Mouse (Mus musculus) limb, embryonic 13.5 days (tissue): Measurements from ENCODE around the gene Cript. TPM values are rescaled to one million over a fixed set of nuclear protein-coding genes. Genes with fewer than 3 reads are reported as not detected.

ENCODE experiments used
- ATAC-seq: fragments of 200-750 bp; cut with Nextera tagmentation; 2 replicates; pipeline ENCODE4 v1.8.0; 2017; ENCODE audit warnings: low read depth, moderate number of reproducible peaks, moderate TSS enrichment; ENCODE audit not compliant: low FRiP score
- H3K27ac ChIP-seq: fragments of 300-500 bp; sonication (generic); 2 replicates; pipeline ENCODE4 v1.5.1; 2015; ENCODE audit warnings: inconsistent platforms, mild to moderate bottlenecking, moderate library complexity
- H3K27me3 ChIP-seq: fragments of 300-500 bp; sonication (generic); 2 replicates; pipeline ENCODE4 v1.6.1; 2015; ENCODE audit warnings: mild to moderate bottlenecking, inconsistent platforms
- H3K36me3 ChIP-seq: fragments of 300-500 bp; sonication (generic); 2 replicates; pipeline ENCODE4 v1.6.1; 2015; ENCODE audit warnings: inconsistent platforms, mild to moderate bottlenecking, moderate library complexity
- H3K4me1 ChIP-seq: fragments of 300-500 bp; sonication (generic); 2 replicates; pipeline ENCODE4 v1.6.1; 2015; ENCODE audit warnings: inconsistent platforms
- H3K4me2 ChIP-seq: fragments of 300-500 bp; sonication (generic); replicated peaks from 2 replicates; pipeline ENCODE4 v1.6.1; 2015; ENCODE audit warnings: inconsistent platforms, mild to moderate bottlenecking, moderate library complexity
- H3K4me3 ChIP-seq: fragments of 300-500 bp; sonication (generic); 2 replicates; pipeline ENCODE4 v1.5.1; 2015; ENCODE audit warnings: moderate library complexity, mild to moderate bottlenecking, inconsistent platforms
- H3K9ac ChIP-seq: fragments of 300-500 bp; sonication (generic); 2 replicates; pipeline ENCODE4 v1.6.1; 2015; ENCODE audit warnings: mild to moderate bottlenecking, inconsistent platforms
- H3K9me3 ChIP-seq: fragments of 300-500 bp; sonication (generic); 2 replicates; pipeline ENCODE4 v1.6.1; 2016; ENCODE audit warnings: inconsistent platforms
- WGBS: fragments of 180-500 bp; shearing (Covaris S2); methylation state at CpG from one replicate; pipeline ENCODE4 v1.1.7; 2015; 5-methylcytosine and 5-hydroxymethylcytosine counted together
- polyA plus RNA-seq: library from polyadenylated mRNA; unstranded; fragments of >200 nt; fragmentation: Nextera tagmentation; extraction: Ambion mirVana; gene quantifications from 2 replicates; pipeline ENCODE4 v1.2.1, GENCODE M21; 2015

Cript gene
- polyA plus RNA-seq, 1 experiment from 2014 or later: 140 TPM

DNA sequence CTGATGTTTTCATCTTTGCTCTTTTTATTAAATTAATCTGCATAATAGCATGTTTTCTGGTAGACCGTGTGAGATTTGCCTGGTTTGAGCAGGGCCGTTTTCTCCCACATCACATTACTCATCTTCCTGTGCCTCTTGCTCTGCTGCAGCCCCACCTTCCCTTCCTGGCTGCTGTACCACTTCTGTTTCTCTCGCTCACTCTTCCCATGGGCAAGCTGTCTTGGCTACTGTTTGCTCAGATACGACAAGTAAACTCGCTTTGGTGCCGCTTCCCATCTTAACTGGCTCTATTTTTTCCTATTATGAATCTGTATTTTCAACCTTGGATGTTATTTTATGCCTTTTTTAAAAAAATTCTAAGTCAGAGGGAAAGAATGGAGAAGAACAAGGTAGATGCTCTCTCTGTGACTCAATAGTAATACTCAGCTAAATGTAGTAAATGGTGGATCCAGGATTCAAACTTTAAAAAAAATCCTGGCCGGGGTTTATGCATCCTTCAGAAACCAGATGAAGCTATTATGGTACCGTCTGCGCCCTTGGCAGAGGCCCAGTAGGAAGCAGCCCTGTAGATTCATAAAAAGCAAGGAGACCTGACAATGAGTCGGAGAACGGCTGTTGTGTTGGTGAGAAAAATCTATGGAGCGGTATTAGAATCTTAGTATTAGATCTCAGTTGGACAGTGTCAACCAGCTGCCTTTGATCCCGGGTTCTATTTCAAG lies 13.9 kb upstream of the Cript start:
- H3K27ac ChIP-seq: no peak overlapping the region
- H3K9ac ChIP-seq: no peak overlapping the region
- no peaks in the 10 kb centered on the region for H3K27me3 ChIP-seq
- ATAC-seq: no peak
- no peaks in the 10 kb centered on the region for H3K9me3 ChIP-seq
- H3K4me3 ChIP-seq: no peak overlapping the region
- H3K36me3 ChIP-seq: peaks cover 24% of the 10 kb centered on the region
- WGBS: 82% methylated on average over 13 of the region's 13 CpGs
- H3K4me1 ChIP-seq: no peaks in the 10 kb centered on the region; the same call in 1 of the 2 replicates
- no peak overlapping the region for H3K4me2 ChIP-seq

- Histone ChIP-seq H3K27me3 (no peaks in the 10 kb centered on the region), H3K36me3 (peaks cover 28% of the 10 kb centered on the region), H3K27ac (no peak overlapping the region), H3K4me1 (peaks cover 6% of the 10 kb centered on the region), H3K9me3 (no peaks in the 10 kb centered on the region), H3K9ac (no peak overlapping the region), H3K4me3 (no peak overlapping the region), H3K4me2 (no peak overlapping the region)
- ATAC-seq: no peak
- WGBS: 93% methylated on average over 5 of the region's 5 CpGs
Observed at GRCm38 (mm10) chr17:87019692-87020091, 5.7 kb upstream of the Cript start.

GRCm38 (mm10) chr17:87024491-87025242 lies 683 bp upstream of the Cript start:
- peak; percentile 58 for ATAC-seq
- WGBS: under 1% methylated on average over 55 of the region's 55 CpGs

GRCm38 (mm10) chr17:87036141-87037073 lies 11.1 kb downstream of the Cript start:
- Histone ChIP-seq H3K9me3 (no peaks in the 10 kb centered on the region), H3K27ac (no peak overlapping the region), H3K4me3 (no peak overlapping the region), H3K27me3 (no peaks in the 10 kb centered on the region), H3K4me2 (no peak overlapping the region), H3K9ac (no peak overlapping the region), H3K4me1 (no peaks in the 10 kb centered on the region), H3K36me3 (peaks cover 34% of the 10 kb centered on the region)
- no peak for ATAC-seq
- WGBS: 57% methylated on average over 9 of the region's 10 CpGs

More at GRCm38 (mm10) chr17:87024491-87025242, 683 bp upstream of the Cript start:
- no peaks in the 10 kb centered on the region for H3K9me3 ChIP-seq
- peak overlapping the region; percentile 90 for H3K4me3 ChIP-seq
- no peak overlapping the region for H3K27ac ChIP-seq
- H3K4me1 ChIP-seq: peaks cover 16% of the 10 kb centered on the region
- H3K9ac ChIP-seq: peak overlapping the region; percentile 73
- peak overlapping the region; percentile 91 for H3K4me2 ChIP-seq
- no peaks in the 10 kb centered on the region for H3K27me3 ChIP-seq
- H3K36me3 ChIP-seq: peaks cover 22% of the 10 kb centered on the region

- no peak for ATAC-seq
- Histone ChIP-seq H3K27me3 (no peaks in the 10 kb centered on the region), H3K36me3 (peaks cover 27% of the 10 kb centered on the region), H3K9ac (no peak overlapping the region), H3K4me2 (no peak overlapping the region), H3K4me1 (peaks cover 3% of the 10 kb centered on the region; the same call in 1 of the 2 replicates), H3K9me3 (no peaks in the 10 kb centered on the region), H3K27ac (no peak overlapping the region), H3K4me3 (no peak overlapping the region)
- 85% methylated on average over 5 of the region's 5 CpGs for WGBS
Observed at GRCm38 (mm10) chr17:87038496-87038895, 13.1 kb downstream of the Cript start.

- 66% methylated on average over 19 of the region's 19 CpGs for WGBS
- ATAC-seq: no peak
- Histone ChIP-seq H3K4me3 (no peak overlapping the region), H3K27me3 (no peaks in the 10 kb centered on the region), H3K36me3 (peaks cover 11% of the 10 kb centered on the region; the same call in 1 of the 2 replicates), H3K4me1 (peaks cover 3% of the 10 kb centered on the region; the same call in 1 of the 2 replicates), H3K9ac (no peak overlapping the region), H3K4me2 (no peak overlapping the region), H3K27ac (no peak overlapping the region), H3K9me3 (no peaks in the 10 kb centered on the region)
Observed at GRCm38 (mm10) chr17:87041739-87042138, 16.4 kb downstream of the Cript start.

- Histone ChIP-seq H3K4me1 (peaks cover 3% of the 10 kb centered on the region; the same call in 1 of the 2 replicates), H3K27me3 (no peaks in the 10 kb centered on the region), H3K9ac (no peak overlapping the region), H3K9me3 (no peaks in the 10 kb centered on the region), H3K4me2 (no peak overlapping the region), H3K4me3 (no peak overlapping the region), H3K27ac (no peak overlapping the region), H3K36me3 (no peaks in the 10 kb centered on the region)
- WGBS: under 1% methylated on average over 15 of the region's 15 CpGs
- peak; percentile 89 for ATAC-seq
Observed at GRCm38 (mm10) chr17:87044364-87044763, 19.0 kb downstream of the Cript start.

DNA sequence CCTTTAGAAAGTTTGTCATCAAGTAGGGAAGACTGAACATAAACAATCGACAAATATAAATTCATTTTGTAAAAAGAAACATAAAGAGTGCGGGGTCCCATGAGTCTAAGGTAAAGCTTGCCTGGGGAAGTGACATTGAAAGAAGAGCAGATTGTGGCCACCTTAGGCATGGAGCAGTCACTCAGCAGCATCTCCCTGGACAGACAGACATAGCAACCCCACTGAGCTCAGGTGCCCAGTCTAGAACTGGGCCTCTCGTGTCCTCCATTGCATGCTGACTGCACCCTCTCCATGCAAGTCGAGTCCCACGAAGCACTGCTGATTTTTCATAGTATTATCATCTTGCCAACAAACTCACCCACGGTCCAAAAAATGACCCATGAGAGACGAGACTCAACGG lies 19.4 kb downstream of the Cript start:
- H3K36me3 ChIP-seq: no peaks in the 10 kb centered on the region
- 84% methylated on average over 8 of the region's 8 CpGs for WGBS
- peaks cover 6% of the 10 kb centered on the region; the same call in 1 of the 2 replicates for H3K4me1 ChIP-seq
- no peak for ATAC-seq
- no peak overlapping the region for H3K4me3 ChIP-seq
- no peaks in the 10 kb centered on the region for H3K9me3 ChIP-seq
- no peaks in the 10 kb centered on the region for H3K27me3 ChIP-seq
- no peak overlapping the region for H3K9ac ChIP-seq
- H3K4me2 ChIP-seq: no peak overlapping the region
- no peak overlapping the region for H3K27ac ChIP-seq

DNA sequence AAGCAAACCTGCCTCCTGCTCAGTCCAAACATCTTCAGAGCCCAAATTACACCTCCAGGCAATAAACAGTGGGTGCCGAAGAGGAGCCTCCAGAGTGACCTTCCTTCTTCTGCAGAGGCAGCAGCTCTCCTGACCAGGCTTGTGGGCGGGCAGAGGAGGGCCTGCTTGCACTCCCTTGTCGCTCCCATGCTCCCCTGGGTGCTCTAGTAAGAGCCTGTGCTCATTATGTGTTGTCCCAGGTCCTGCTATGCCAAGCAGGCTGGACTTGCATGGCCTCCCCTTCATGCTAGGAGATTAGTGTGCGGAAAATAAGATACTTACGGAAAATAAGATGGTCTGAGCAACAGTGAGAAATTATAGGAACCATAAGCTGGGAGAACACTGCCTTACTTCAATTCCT lies 24.3 kb downstream of the Cript start:
- Histone ChIP-seq H3K9me3 (no peaks in the 10 kb centered on the region), H3K27ac (no peak overlapping the region), H3K36me3 (no peaks in the 10 kb centered on the region), H3K27me3 (no peaks in the 10 kb centered on the region), H3K4me3 (no peak overlapping the region), H3K4me2 (no peak overlapping the region), H3K4me1 (0 out of 2 replicates have a peak, but pooled peaks cover 8% of the 10 kb centered on the region), H3K9ac (no peak overlapping the region)
- 44% methylated on average over 5 of the region's 5 CpGs for whole genome bisulfite sequencing
- ATAC-seq: no peak

DNA sequence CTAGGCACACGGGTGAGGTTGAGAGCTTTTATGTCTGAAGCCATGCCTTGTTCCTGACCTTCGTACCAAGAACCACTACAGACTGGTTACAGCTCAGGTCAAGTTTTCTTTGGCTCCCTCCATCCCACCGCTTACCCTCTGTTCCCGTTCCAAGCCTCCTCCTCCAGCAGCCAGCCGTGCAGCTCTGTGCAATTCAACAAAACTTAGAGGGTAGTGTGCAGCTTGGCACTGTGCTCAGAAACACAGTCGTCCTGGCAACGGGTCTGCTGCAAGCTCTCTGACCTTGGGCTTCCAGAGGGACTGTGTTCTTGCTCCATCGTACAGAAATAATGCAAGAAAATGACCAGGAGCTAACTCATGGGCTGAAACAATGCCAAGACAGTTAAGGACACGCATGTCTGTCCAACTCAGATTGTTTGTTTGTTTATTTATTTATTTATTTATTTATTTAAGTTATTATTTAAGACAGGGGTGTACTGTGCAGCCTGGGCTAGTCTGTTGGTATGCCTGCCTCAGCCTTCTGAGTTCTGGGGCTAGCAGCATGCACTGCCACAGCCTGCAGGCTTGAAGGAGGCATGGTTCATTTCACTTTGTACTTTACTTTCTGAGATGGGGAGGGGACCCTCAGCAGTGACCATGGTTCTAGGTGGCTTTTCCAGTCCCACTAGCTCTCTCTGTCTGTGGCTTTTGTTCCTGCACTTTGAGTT lies 25.3 kb downstream of the Cript start:
- no peaks in the 10 kb centered on the region for H3K9me3 ChIP-seq
- no peaks in the 10 kb centered on the region for H3K36me3 ChIP-seq
- no peak overlapping the region for H3K9ac ChIP-seq
- H3K27me3 ChIP-seq: no peaks in the 10 kb centered on the region
- peak; percentile 44 for ATAC-seq
- 62% methylated on average over 9 of the region's 9 CpGs for WGBS
- no peak overlapping the region for H3K27ac ChIP-seq
- no peak overlapping the region for H3K4me2 ChIP-seq
- no peak overlapping the region for H3K4me3 ChIP-seq
- H3K4me1 ChIP-seq: peaks cover 16% of the 10 kb centered on the region

DNA sequence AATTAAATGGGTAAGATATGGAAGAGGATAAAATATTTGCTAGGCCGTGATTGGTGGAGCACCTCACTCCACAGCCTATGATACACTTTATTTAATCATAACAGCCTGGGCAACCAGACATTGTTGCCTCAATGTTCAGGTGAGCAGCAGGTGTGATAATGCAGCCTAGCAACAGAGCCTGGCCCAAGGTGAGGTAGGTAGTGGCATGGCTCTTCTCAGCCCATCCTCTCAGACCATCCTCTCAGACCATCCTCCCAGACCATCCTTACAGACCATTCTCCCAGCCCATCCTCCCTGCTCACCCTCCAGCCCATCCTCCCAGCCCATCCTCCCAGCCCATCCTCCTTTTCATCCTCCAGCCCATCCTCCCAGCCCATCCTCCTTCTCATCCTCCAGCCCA lies 26.3 kb downstream of the Cript start:
- Histone ChIP-seq H3K4me1 (peaks cover 21% of the 10 kb centered on the region), H3K36me3 (no peaks in the 10 kb centered on the region), H3K9ac (no peak overlapping the region), H3K4me2 (no peak overlapping the region), H3K27me3 (no peaks in the 10 kb centered on the region), H3K27ac (no peak overlapping the region), H3K9me3 (no peaks in the 10 kb centered on the region), H3K4me3 (no peak overlapping the region)
- no peak for ATAC-seq
- WGBS: 87% methylated on average over 1 of the region's 1 CpGs
